Mouse (Mus musculus) embryonic facial prominence, embryonic 14.5 days (tissue): Measurements from ENCODE around the gene Med26. TPM values are rescaled to one million over a fixed set of nuclear protein-coding genes. Genes with fewer than 3 reads are reported as not detected.

Experiments
- ATAC-seq: fragments of 200-750 bp; cut with Nextera tagmentation; 2 replicates; pipeline ENCODE4 v1.8.0; 2017; ENCODE audit warnings: low read depth, moderate number of reproducible peaks, moderate TSS enrichment
- DNase-seq: peaks from one replicate; pipeline ENCODE4 v3.0.0-alpha.2; 2015; ENCODE audit warnings: low spot score
- H3K27ac ChIP-seq: fragments of 300-500 bp; sonication (generic); replicated peaks from 2 replicates; pipeline ENCODE4 v1.5.1; 2014; ENCODE audit warnings: low read depth, mild to moderate bottlenecking, low read length, moderate library complexity
- H3K27me3 ChIP-seq: fragments of 300-500 bp; sonication (generic); replicated peaks from 2 replicates; pipeline ENCODE4 v1.6.1; 2014; ENCODE audit warnings: low read length; ENCODE audit not compliant: control insufficient read depth, insufficient read depth
- H3K36me3 ChIP-seq: fragments of 300-500 bp; sonication (generic); 2 replicates; pipeline ENCODE4 v1.6.1; 2014; ENCODE audit warnings: low read length, mixed read lengths; ENCODE audit not compliant: control insufficient read depth, insufficient read depth
- H3K4me1 ChIP-seq: fragments of 300-500 bp; sonication (generic); 2 replicates; pipeline ENCODE4 v1.6.1; 2014; ENCODE audit warnings: antibody characterized with exemption, low read length; ENCODE audit not compliant: control insufficient read depth, insufficient read depth
- H3K4me2 ChIP-seq: fragments of 300-500 bp; sonication (generic); 2 replicates; pipeline ENCODE4 v1.6.1; 2014; ENCODE audit warnings: low read depth, mild to moderate bottlenecking, low read length, moderate library complexity, mixed read lengths
- H3K4me3 ChIP-seq: fragments of 300-500 bp; sonication (generic); 2 replicates; pipeline ENCODE4 v1.5.1; 2014; ENCODE audit warnings: low read depth, mild to moderate bottlenecking, low read length
- H3K9ac ChIP-seq: fragments of 300-500 bp; sonication (generic); 2 replicates; pipeline ENCODE4 v1.6.1; 2014; ENCODE audit warnings: low read depth, mild to moderate bottlenecking, low read length, moderate library complexity, mixed read lengths
- H3K9me3 ChIP-seq: fragments of 300-500 bp; sonication (generic); 2 replicates; pipeline ENCODE4 v1.6.1; 2016; ENCODE audit warnings: low read length; ENCODE audit not compliant: control insufficient read depth
- WGBS: fragments of 180-500 bp; shearing (Covaris S2); extraction: QIAGEN DNeasy Blood & Tissue Kit; methylation state at CpG from one replicate; pipeline ENCODE4 v1.1.7; 2014; 5-methylcytosine and 5-hydroxymethylcytosine counted together
- polyA plus RNA-seq: library from polyadenylated mRNA; unstranded; fragments of >200 nt; fragmentation: Nextera tagmentation; extraction: Ambion mirVana; gene quantifications from 2 replicates; pipeline ENCODE4 v1.2.1, GENCODE M21; 2014

The Med26 gene
- polyA plus RNA-seq, 1 experiment from 2014 or later = 16.2 TPM

GRCm38 (mm10) chr8:72491017-72491416, 57.1 kb downstream of the Med26 start:
- DNase-seq (no peak), ATAC-seq (no peak)
- Histone ChIP-seq H3K4me2 (peak overlapping the region; percentile 69), H3K9me3 (no peaks in the 10 kb centered on the region), H3K27ac (no peak overlapping the region), H3K4me1 (0 out of 2 replicates have a peak, but pooled peaks cover 7% of the 10 kb centered on the region), H3K36me3 (peaks cover 54% of the 10 kb centered on the region), H3K27me3 (no peaks in the 10 kb centered on the region), H3K9ac (peak overlapping the region; percentile 88), H3K4me3 (peak overlapping the region; percentile 91)
- 85% methylated on average over 2 of the region's 2 CpGs for WGBS

GRCm38 (mm10) chr8:72487014-72487413, 61.1 kb downstream of the Med26 start:
- ATAC-seq = no peak
- no peak overlapping the region for H3K4me3 ChIP-seq
- no peaks in the 10 kb centered on the region for H3K27me3 ChIP-seq
- H3K27ac ChIP-seq = no peak overlapping the region
- DNase-seq = no peak
- no peak overlapping the region for H3K9ac ChIP-seq
- H3K4me1 ChIP-seq = 0 out of 2 replicates have a peak, but pooled peaks cover 7% of the 10 kb centered on the region
- H3K9me3 ChIP-seq = no peaks in the 10 kb centered on the region
- peaks cover 69% of the 10 kb centered on the region for H3K36me3 ChIP-seq
- H3K4me2 ChIP-seq = no peak overlapping the region

- Histone ChIP-seq H3K4me3 (no peak overlapping the region), H3K27ac (no peak overlapping the region), H3K9me3 (no peaks in the 10 kb centered on the region), H3K4me1 (no peaks in the 10 kb centered on the region), H3K9ac (no peak overlapping the region), H3K36me3 (peaks cover 80% of the 10 kb centered on the region), H3K27me3 (no peaks in the 10 kb centered on the region), H3K4me2 (no peak overlapping the region)
- DNase-seq (peak; percentile 57), ATAC-seq (peak; percentile 50; the same call in 1 of the 2 replicates)
- WGBS = 85% methylated on average over 6 of the region's 6 CpGs
Observed at GRCm38 (mm10) chr8:72485456-72486199, 62.4 kb downstream of the Med26 start.

DNA sequence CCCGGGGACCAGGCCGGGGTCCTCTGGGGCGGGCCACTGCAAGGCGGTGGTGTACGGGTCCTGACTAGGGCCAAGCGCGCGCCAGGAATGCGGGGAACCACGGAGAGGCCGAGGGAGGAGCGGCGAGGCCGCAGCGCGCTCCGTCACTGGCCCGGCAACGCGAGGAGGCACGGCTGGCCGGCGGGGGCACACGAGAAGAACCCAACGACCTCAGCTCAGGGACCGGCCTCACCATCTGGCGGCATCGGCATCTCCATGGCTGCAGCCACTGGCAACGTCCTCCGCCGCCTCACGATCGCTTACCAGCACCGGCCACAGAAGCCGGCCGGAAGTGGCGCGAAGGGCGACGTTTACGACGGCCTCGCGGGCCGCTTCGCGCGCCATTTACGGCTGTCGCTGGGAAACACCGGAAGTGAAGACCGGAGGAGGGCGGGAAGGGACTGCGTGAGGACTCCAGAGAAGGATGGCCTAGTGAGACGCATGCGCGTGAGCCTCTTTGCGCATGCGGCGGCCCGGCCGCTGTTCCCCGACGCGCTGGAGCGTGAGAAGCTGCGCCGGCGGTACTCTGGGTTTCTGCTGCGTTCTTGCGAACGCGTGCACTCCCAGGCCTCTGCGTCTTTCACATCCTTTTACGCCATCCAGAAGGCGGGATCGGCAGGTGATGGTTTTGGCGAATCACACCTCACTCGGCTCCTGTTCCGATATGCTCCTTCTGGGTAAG, 73.1 kb downstream of the Med26 start, which contains the start of gene Cherp:
Cherp (minus strand) TSS at position 401 of the 721 bp plus-strand sequence.
- Histone ChIP-seq H3K9ac (peak within 1 kb of the TSS; percentile 85), H3K9me3 (0 out of 2 replicates have a peak, but pooled peaks cover 2% of the 10 kb centered on the region), H3K4me3 (peak within 1 kb of the TSS; percentile 96), H3K27me3 (no peaks in the 10 kb centered on the region), H3K27ac (peak within 1 kb of the TSS; percentile 94), H3K4me2 (peak within 1 kb of the TSS; percentile 96), H3K36me3 (peaks cover 41% of the 10 kb centered on the region), H3K4me1 (peaks cover 7% of the 10 kb centered on the region)
- ATAC-seq (peak; percentile 98), DNase-seq (peak; percentile 99)
- 0% methylated on average over 39 of the region's 80 CpGs for WGBS

- H3K27me3 ChIP-seq = no peaks in the 10 kb centered on the region
- ATAC-seq (no peak), DNase-seq (no peak)
- WGBS = 94% methylated on average over 6 of the region's 7 CpGs
- no peak overlapping the region for H3K4me2 ChIP-seq
- H3K4me1 ChIP-seq = peaks cover under 1% of the 10 kb centered on the region; the same call in 1 of the 2 replicates
- H3K9ac ChIP-seq = no peak overlapping the region
- H3K27ac ChIP-seq = no peak overlapping the region
- H3K9me3 ChIP-seq = no peaks in the 10 kb centered on the region
- no peak overlapping the region for H3K4me3 ChIP-seq
- H3K36me3 ChIP-seq = peaks cover 78% of the 10 kb centered on the region
Observed at GRCm38 (mm10) chr8:72470684-72471083, 77.4 kb downstream of the Med26 start.

GRCm38 (mm10) chr8:72469984-72470383, 78.1 kb downstream of the Med26 start:
- no peak overlapping the region for H3K4me3 ChIP-seq
- no peak overlapping the region for H3K4me2 ChIP-seq
- WGBS = 90% methylated on average over 8 of the region's 8 CpGs
- ATAC-seq (no peak), DNase-seq (no peak)
- H3K4me1 ChIP-seq = no peaks in the 10 kb centered on the region; the same call in 1 of the 2 replicates
- H3K9me3 ChIP-seq = no peaks in the 10 kb centered on the region
- H3K36me3 ChIP-seq = peaks cover 85% of the 10 kb centered on the region
- H3K27ac ChIP-seq = no peak overlapping the region
- H3K9ac ChIP-seq = no peak overlapping the region
- H3K27me3 ChIP-seq = no peaks in the 10 kb centered on the region

- no peaks in the 10 kb centered on the region for H3K27me3 ChIP-seq
- no peaks in the 10 kb centered on the region; the same call in 1 of the 2 replicates for H3K4me1 ChIP-seq
- no peak overlapping the region for H3K9ac ChIP-seq
- H3K4me2 ChIP-seq = no peak overlapping the region
- no peak overlapping the region for H3K4me3 ChIP-seq
- 100% methylated on average over 2 of the region's 2 CpGs for WGBS
- H3K9me3 ChIP-seq = no peaks in the 10 kb centered on the region
- ATAC-seq (no peak), DNase-seq (no peak)
- H3K36me3 ChIP-seq = peaks cover 93% of the 10 kb centered on the region
- no peak overlapping the region for H3K27ac ChIP-seq
Observed at GRCm38 (mm10) chr8:72469243-72469642, 78.8 kb downstream of the Med26 start.

- Histone ChIP-seq H3K27ac (no peak overlapping the region), H3K4me3 (no peak overlapping the region), H3K4me1 (no peaks in the 10 kb centered on the region), H3K9me3 (no peaks in the 10 kb centered on the region), H3K27me3 (no peaks in the 10 kb centered on the region), H3K36me3 (peaks cover 100% of the 10 kb centered on the region), H3K9ac (no peak overlapping the region), H3K4me2 (no peak overlapping the region)
- ATAC-seq (no peak), DNase-seq (no peak)
- WGBS = 100% methylated on average over 10 of the region's 10 CpGs
Observed at GRCm38 (mm10) chr8:72464211-72464610, 83.9 kb downstream of the Med26 start.
